Mouse (Mus musculus) myocyte (in vitro differentiated cells): ENCODE data around the gene Ccdc86.

ENCODE experiments used
- POLR2A ChIP-seq: IDR thresholded peaks from one replicate; pipeline ENCODE4 v1.6.1; 2011; ENCODE audit warnings: low read depth, mild to moderate bottlenecking, control low read depth, moderate library complexity; ENCODE audit not compliant: insufficient read length
- USF1 ChIP-seq: IDR thresholded peaks from one replicate; pipeline ENCODE4 v1.6.1; 2011; ENCODE audit warnings: low read depth, mild to moderate bottlenecking, control low read depth, moderate library complexity

DNA sequence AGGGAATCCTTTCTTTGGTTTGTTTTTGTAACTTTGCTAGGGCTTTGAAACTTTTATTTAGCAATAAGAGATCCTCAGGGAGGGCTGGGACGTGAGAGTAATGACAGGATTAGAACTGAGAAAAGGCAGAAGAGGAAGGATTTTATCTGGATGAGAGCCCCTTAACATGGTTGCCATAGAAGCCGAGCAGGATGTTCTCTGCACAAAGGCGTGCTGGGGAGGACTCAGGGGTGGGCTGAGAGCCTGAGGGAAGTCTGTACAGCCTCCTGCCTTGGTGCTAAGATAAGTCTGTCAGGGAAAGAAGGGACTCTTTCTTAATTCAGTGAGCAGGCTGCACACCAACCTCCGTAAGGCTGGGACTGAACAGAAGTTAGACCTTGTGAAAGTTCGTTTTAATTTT lies 14.0 kb downstream of the Ccdc86 start:
- no peak for TF ChIP-seq USF1
- TF ChIP-seq POLR2A = no peak
